Mouse (Mus musculus) limb, embryonic 12.5 days (tissue): ENCODE results near the gene Sgsm1. TPM values are rescaled to one million over a fixed set of nuclear protein-coding genes. Genes with fewer than 3 reads are reported as not detected.

Experiments
- ATAC-seq: fragments of 200-750 bp; cut with Nextera tagmentation; 2 replicates; pipeline ENCODE4 v1.8.0; 2017; ENCODE audit warnings: low read depth, moderate TSS enrichment; ENCODE audit not compliant: insufficient number of reproducible peaks, insufficient read depth, low FRiP score, low TSS enrichment
- H3K27ac ChIP-seq: fragments of 300-500 bp; sonication (generic); 2 replicates; pipeline ENCODE4 v1.5.1; 2016; ENCODE audit warnings: mild to moderate bottlenecking, moderate library complexity
- H3K27me3 ChIP-seq: fragments of 300-500 bp; sonication (generic); 2 replicates; pipeline ENCODE4 v1.6.1; 2016; ENCODE audit warnings: mild to moderate bottlenecking, moderate library complexity
- H3K36me3 ChIP-seq: fragments of 300-500 bp; sonication (generic); 2 replicates; pipeline ENCODE4 v1.6.1; 2016; ENCODE audit warnings: mild to moderate bottlenecking, moderate library complexity
- H3K4me1 ChIP-seq: fragments of 300-500 bp; sonication (generic); replicated peaks from 2 replicates; pipeline ENCODE4 v1.6.1; 2016
- H3K4me2 ChIP-seq: fragments of 300-500 bp; sonication (generic); 2 replicates; pipeline ENCODE4 v1.6.1; 2016; ENCODE audit warnings: mild to moderate bottlenecking, moderate library complexity
- H3K4me3 ChIP-seq: fragments of 300-500 bp; sonication (generic); replicated peaks from 2 replicates; pipeline ENCODE4 v1.5.1; 2016; ENCODE audit warnings: mild to moderate bottlenecking
- H3K9ac ChIP-seq: fragments of 300-500 bp; sonication (generic); replicated peaks from 2 replicates; pipeline ENCODE4 v1.6.1; 2016; ENCODE audit warnings: mild to moderate bottlenecking, moderate library complexity
- H3K9me3 ChIP-seq: fragments of 300-500 bp; sonication (generic); 2 replicates; pipeline ENCODE4 v1.6.1; 2016; ENCODE audit warnings: mild to moderate bottlenecking, moderate library complexity
- WGBS: fragments of 180-500 bp; shearing (Covaris S2); methylation state at CpG from one replicate; pipeline ENCODE4 v1.1.7; 2016; 5-methylcytosine and 5-hydroxymethylcytosine counted together
- polyA plus RNA-seq: library from polyadenylated mRNA; unstranded; fragments of >200 nt; fragmentation: Nextera tagmentation; extraction: Ambion mirVana; gene quantifications from 2 replicates; pipeline ENCODE4 v1.2.1, GENCODE M21; 2016

The Sgsm1 gene
- polyA plus RNA-seq, 1 experiment from 2014 or later, result 6.6 TPM

DNA sequence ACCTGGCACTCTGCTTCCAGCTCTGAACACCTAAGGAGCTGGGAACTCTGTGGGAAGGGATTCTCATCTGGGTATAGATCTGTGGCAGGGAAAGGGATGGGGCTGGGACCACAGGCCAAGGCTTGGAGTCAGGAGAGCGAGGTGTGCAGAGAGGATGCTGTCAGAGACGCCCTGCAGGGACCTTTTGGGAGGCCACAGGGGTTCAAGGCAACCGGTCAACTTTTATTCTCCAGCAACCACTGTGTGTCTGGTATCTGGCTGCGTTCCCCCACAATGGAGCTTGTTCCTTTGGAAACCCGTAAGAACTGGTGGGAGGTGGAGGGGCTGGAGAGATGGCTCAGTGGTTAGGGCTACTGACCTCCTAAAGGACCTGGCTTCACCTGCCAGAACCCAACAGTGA lies 16.0 kb downstream of the Sgsm1 start:
- no peak for ATAC-seq
- Histone ChIP-seq H3K27me3 (peaks cover 45% of the 10 kb centered on the region), H3K9me3 (no peaks in the 10 kb centered on the region), H3K9ac (no peak overlapping the region), H3K4me2 (no peak overlapping the region), H3K4me1 (0 out of 2 replicates have a peak, but pooled peaks cover 3% of the 10 kb centered on the region), H3K36me3 (no peaks in the 10 kb centered on the region), H3K4me3 (no peak overlapping the region), H3K27ac (no peak overlapping the region)
- WGBS, result 86% methylated on average over 5 of the region's 5 CpGs

DNA sequence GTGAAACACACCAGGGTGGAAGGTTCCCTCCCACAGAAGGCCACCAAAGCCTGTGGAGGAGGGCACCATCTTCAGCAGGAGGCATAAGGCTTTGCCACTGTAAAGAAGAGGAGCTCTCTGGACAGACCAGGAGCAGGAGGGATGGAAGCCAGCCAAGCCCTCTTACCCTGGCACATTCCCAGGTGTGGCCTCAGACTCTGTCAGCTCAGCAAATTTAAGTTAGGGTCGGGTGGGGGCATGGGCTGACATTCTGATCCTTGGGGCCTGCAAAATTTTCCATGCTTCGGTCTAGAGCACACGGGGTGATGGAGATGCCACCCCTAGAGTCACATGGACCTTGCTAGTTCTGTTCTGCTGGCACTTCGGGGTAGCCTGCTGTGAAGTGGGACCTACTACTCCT lies 17.1 kb downstream of the Sgsm1 start:
- Histone ChIP-seq H3K27me3 (peaks cover 45% of the 10 kb centered on the region), H3K27ac (no peak overlapping the region), H3K4me2 (no peak overlapping the region), H3K4me3 (no peak overlapping the region), H3K36me3 (no peaks in the 10 kb centered on the region), H3K9ac (no peak overlapping the region), H3K9me3 (no peaks in the 10 kb centered on the region), H3K4me1 (0 out of 2 replicates have a peak, but pooled peaks cover 3% of the 10 kb centered on the region)
- WGBS, result 81% methylated on average over 4 of the region's 4 CpGs
- no peak for ATAC-seq

DNA sequence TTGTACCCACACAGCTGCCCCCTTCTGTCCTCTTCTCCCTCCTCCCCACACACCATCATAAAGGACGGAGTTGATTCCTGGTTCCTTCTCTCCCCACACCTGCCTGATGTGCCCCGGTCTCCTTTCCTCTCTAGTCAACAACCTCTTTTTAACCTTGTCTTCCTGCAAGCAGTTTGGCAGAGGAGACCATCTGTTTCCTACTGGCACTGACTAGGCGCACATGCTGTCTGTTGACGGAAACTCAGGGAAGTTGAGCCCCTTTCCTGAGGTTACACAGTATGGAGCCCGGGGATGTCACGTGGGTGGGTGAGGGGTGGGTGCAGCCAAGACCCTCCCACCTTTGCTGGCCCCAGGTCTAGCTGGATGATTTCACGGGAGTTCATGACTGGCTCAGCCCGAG lies 17.8 kb downstream of the Sgsm1 start:
- 66% methylated on average over 8 of the region's 8 CpGs for WGBS
- Histone ChIP-seq H3K4me2 (no peak overlapping the region), H3K36me3 (no peaks in the 10 kb centered on the region), H3K27ac (no peak overlapping the region), H3K4me1 (no peaks in the 10 kb centered on the region), H3K4me3 (no peak overlapping the region), H3K9ac (no peak overlapping the region), H3K9me3 (no peaks in the 10 kb centered on the region), H3K27me3 (peaks cover 45% of the 10 kb centered on the region)
- no peak for ATAC-seq

DNA sequence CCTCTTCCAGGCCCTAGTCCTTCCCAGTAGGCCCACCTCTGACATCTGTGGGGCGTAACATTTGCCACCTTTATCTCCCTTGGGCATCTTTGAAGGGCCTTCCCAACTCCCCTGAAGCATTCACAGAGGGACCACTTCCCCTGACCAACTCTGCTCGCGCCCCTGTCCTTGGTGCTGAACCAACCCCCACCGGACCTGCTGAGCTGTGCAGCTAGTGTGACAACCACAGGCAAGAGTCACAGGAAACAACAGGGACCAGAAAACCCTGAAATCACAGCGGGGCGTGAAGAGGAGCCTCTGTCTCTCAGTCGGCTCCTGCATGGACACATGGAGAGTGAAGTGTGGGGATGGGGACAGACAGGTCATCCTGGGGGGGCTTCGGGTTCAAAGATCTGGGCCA lies 18.4 kb downstream of the Sgsm1 start:
- Histone ChIP-seq H3K36me3 (no peaks in the 10 kb centered on the region), H3K4me1 (no peaks in the 10 kb centered on the region; the same call in 1 of the 2 replicates), H3K27me3 (peaks cover 45% of the 10 kb centered on the region), H3K9me3 (no peaks in the 10 kb centered on the region), H3K4me3 (no peak overlapping the region), H3K27ac (no peak overlapping the region), H3K9ac (no peak overlapping the region), H3K4me2 (no peak overlapping the region)
- ATAC-seq, result no peak
- 9% methylated on average over 8 of the region's 8 CpGs for WGBS

GRCm38 (mm10) chr5:113291125-113291524 lies 19.5 kb downstream of the Sgsm1 start:
- Histone ChIP-seq H3K27ac (no peak overlapping the region), H3K27me3 (peaks cover 55% of the 10 kb centered on the region)

GRCm38 (mm10) chr5:113290149-113290548 lies 20.4 kb downstream of the Sgsm1 start:
- no peak for ATAC-seq
- peaks cover 64% of the 10 kb centered on the region for H3K27me3 ChIP-seq
- H3K27ac ChIP-seq, result no peak overlapping the region
- no peak overlapping the region for H3K9ac ChIP-seq
- 36% methylated on average over 14 of the region's 14 CpGs for WGBS
- H3K36me3 ChIP-seq, result no peaks in the 10 kb centered on the region
- H3K4me1 ChIP-seq, result no peaks in the 10 kb centered on the region; the same call in 1 of the 2 replicates
- H3K4me2 ChIP-seq, result no peak overlapping the region
- H3K9me3 ChIP-seq, result no peaks in the 10 kb centered on the region
- no peak overlapping the region for H3K4me3 ChIP-seq

More at GRCm38 (mm10) chr5:113291125-113291524, 19.5 kb downstream of the Sgsm1 start:
- H3K4me3 ChIP-seq, result no peak overlapping the region
- H3K4me2 ChIP-seq, result no peak overlapping the region
- H3K4me1 ChIP-seq, result no peaks in the 10 kb centered on the region; the same call in 1 of the 2 replicates
- no peaks in the 10 kb centered on the region for H3K36me3 ChIP-seq
- ATAC-seq, result no peak
- 80% methylated on average over 4 of the region's 4 CpGs for WGBS
- no peak overlapping the region for H3K9ac ChIP-seq
- no peaks in the 10 kb centered on the region for H3K9me3 ChIP-seq

DNA sequence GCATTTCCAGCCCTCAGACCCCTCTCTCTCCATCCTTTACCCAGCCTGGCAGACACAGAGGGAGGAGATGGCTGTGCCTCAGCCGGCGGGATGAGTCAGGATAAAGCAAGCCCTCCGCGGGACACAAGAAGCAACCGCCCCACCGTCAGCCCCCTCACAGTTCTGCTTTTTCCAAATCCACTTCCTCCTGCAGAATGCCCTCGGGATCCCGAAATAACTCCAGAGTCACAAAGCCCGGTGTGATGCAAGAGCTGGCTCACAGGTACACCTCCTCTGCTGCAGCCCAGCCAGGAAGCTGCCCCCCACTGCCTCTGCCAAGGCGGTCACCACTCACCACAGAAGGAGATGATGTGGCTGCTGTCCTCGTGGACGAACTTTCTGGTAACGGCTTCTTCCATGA lies 22.1 kb downstream of the Sgsm1 start:
- H3K27ac ChIP-seq, result no peak overlapping the region
- 41% methylated on average over 13 of the region's 13 CpGs for WGBS
- H3K27me3 ChIP-seq, result peaks cover 68% of the 10 kb centered on the region
- H3K4me1 ChIP-seq, result no peaks in the 10 kb centered on the region; the same call in 1 of the 2 replicates
- no peak for ATAC-seq
- no peaks in the 10 kb centered on the region for H3K36me3 ChIP-seq
- H3K9me3 ChIP-seq, result no peaks in the 10 kb centered on the region
- H3K9ac ChIP-seq, result no peak overlapping the region
- no peak overlapping the region for H3K4me3 ChIP-seq
- no peak overlapping the region for H3K4me2 ChIP-seq

DNA sequence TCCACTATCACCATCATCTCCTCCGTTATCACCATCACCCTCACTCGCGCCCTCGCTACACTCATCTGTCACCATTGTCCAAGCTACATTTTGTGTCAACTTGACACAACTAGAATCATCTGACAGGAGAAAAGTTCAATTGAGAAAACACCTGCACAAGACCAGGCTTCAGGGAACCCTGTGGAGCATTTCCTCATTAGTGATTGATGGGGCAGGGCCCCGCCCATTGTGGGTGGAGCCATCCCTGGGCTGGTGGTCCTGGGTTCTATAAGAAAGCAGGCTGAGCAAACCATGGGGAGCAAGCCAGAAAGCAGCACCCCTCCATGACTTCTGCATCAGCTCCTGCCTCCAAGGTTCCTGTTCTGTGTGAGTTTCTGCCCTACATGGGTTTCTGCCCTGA lies 22.8 kb downstream of the Sgsm1 start:
- Histone ChIP-seq H3K9ac (no peak overlapping the region), H3K27ac (no peak overlapping the region), H3K4me3 (no peak overlapping the region), H3K36me3 (no peaks in the 10 kb centered on the region), H3K4me1 (no peaks in the 10 kb centered on the region; the same call in 1 of the 2 replicates), H3K9me3 (no peaks in the 10 kb centered on the region), H3K27me3 (peaks cover 67% of the 10 kb centered on the region), H3K4me2 (no peak overlapping the region)
- no peak for ATAC-seq
- 49% methylated on average over 5 of the region's 5 CpGs for WGBS

- no peak overlapping the region for H3K9ac ChIP-seq
- H3K4me3 ChIP-seq, result peak overlapping the region; percentile 11
- H3K9me3 ChIP-seq, result no peaks in the 10 kb centered on the region
- peaks cover 63% of the 10 kb centered on the region for H3K27me3 ChIP-seq
- H3K4me1 ChIP-seq, result no peaks in the 10 kb centered on the region; the same call in 1 of the 2 replicates
- H3K4me2 ChIP-seq, result peak overlapping the region; percentile 21
- H3K36me3 ChIP-seq, result no peaks in the 10 kb centered on the region
- WGBS, result 4% methylated on average over 60 of the region's 60 CpGs
- no peak overlapping the region for H3K27ac ChIP-seq
- ATAC-seq, result no peak
Observed at GRCm38 (mm10) chr5:113286591-113287520, 23.7 kb downstream of the Sgsm1 start.

DNA sequence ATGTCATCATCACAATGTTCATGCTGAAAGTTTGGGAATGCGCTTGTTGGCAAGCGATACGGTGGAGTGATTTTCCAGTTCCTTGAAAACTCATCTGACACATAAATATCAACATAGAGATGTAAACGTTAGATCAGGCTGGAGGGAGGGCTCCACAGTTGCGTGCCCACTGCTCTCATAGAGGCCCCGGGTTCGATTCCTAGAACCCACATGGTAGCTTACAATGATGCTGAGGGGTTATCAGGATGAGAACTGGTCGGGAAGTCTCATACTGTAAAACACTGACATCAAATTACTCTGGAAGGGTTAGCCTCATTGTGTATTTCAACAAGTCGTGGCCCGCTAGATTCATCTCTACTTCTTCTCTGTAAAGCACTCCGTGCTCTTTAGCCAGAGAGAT lies 24.5 kb downstream of the Sgsm1 start:
- no peaks in the 10 kb centered on the region; the same call in 1 of the 2 replicates for H3K4me1 ChIP-seq
- no peaks in the 10 kb centered on the region for H3K36me3 ChIP-seq
- WGBS, result 73% methylated on average over 11 of the region's 11 CpGs
- no peak overlapping the region for H3K4me2 ChIP-seq
- H3K27me3 ChIP-seq, result peaks cover 61% of the 10 kb centered on the region
- no peak overlapping the region for H3K9ac ChIP-seq
- H3K9me3 ChIP-seq, result no peaks in the 10 kb centered on the region
- no peak overlapping the region for H3K4me3 ChIP-seq
- no peak overlapping the region for H3K27ac ChIP-seq
- no peak for ATAC-seq

- peaks cover 58% of the 10 kb centered on the region for H3K27me3 ChIP-seq
- no peak for ATAC-seq
- H3K9ac ChIP-seq, result no peak overlapping the region
- H3K36me3 ChIP-seq, result no peaks in the 10 kb centered on the region
- no peak overlapping the region for H3K4me2 ChIP-seq
- no peaks in the 10 kb centered on the region; the same call in 1 of the 2 replicates for H3K4me1 ChIP-seq
- no peaks in the 10 kb centered on the region for H3K9me3 ChIP-seq
- no peak overlapping the region for H3K4me3 ChIP-seq
- 68% methylated on average over 16 of the region's 16 CpGs for WGBS
- H3K27ac ChIP-seq, result no peak overlapping the region
Observed at GRCm38 (mm10) chr5:113285541-113285940, 25.0 kb downstream of the Sgsm1 start.
